Mouse (Mus musculus) gonadal fat pad, adult 2 months (tissue): ENCODE data around the gene Arhgef28. TPM values are rescaled to one million over a fixed set of nuclear protein-coding genes. Genes with fewer than 3 reads are reported as not detected.
"Not testable (repeated sequence)": the region's sequence is repeated elsewhere in the genome, so short reads cannot be mapped to it uniquely, and the experiment has no call there.

ENCODE experiments used
- DNase-seq: peaks from one replicate; pipeline ENCODE4 v3.0.0-alpha.2; 2012; ENCODE audit warnings: low read depth
- polyA plus RNA-seq: library from polyadenylated mRNA; depleted of rRNA; stranded (reverse); fragments of >200 nt; gene quantifications from 2 replicates; pipeline ENCODE4 v1.2.3, GENCODE M21; 2012

Gene Arhgef28
- polyA plus RNA-seq, 1 experiment, result 25.7 TPM

DNA sequence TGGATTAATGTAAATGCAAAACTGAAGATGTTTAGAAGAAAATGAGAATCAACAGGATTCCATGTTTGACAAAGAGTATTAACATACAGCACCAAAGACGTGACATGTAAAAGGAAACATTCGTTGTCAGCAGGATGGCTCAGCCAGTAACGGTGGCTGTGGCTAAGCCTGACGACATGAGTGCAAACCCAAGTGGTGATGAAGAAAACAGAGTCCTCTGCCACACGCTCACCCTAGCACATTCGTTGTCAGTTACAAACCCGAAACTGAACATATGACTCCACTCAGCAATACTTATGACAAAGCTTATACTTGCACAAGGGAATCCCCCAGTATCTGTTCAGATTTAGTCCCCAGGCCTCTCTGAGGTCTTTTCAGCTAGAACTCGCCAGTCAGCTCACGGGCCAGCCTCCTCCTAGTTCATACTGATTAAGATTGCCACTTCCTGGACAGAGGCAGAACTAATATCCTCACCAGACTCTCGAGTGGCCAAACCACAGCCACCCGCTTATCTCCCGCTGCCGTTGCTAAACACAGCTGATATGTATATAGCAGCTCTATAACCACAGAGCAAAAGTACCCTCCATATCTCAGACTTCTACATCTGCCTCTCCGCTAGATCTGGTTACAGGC lies 82.0 kb downstream of the Arhgef28 start:
- no peak for DNase-seq

- no peak for DNase-seq
Observed at GRCm38 (mm10) chr13:98122766-98123165, 83.5 kb downstream of the Arhgef28 start.

- no peak for DNase-seq
Observed at GRCm38 (mm10) chr13:98121993-98122392, 84.2 kb downstream of the Arhgef28 start.

- no peak for DNase-seq
Observed at GRCm38 (mm10) chr13:98121124-98121470, 85.1 kb downstream of the Arhgef28 start.

- no peak for DNase-seq
Observed at GRCm38 (mm10) chr13:98120356-98121123, 85.7 kb downstream of the Arhgef28 start.

- DNase-seq, result no peak
Observed at GRCm38 (mm10) chr13:98118291-98118690, 87.9 kb downstream of the Arhgef28 start.

GRCm38 (mm10) chr13:98117566-98118254 lies 88.5 kb downstream of the Arhgef28 start:
- no peak for DNase-seq

GRCm38 (mm10) chr13:98115650-98116049 lies 90.6 kb downstream of the Arhgef28 start:
- no peak for DNase-seq

DNA sequence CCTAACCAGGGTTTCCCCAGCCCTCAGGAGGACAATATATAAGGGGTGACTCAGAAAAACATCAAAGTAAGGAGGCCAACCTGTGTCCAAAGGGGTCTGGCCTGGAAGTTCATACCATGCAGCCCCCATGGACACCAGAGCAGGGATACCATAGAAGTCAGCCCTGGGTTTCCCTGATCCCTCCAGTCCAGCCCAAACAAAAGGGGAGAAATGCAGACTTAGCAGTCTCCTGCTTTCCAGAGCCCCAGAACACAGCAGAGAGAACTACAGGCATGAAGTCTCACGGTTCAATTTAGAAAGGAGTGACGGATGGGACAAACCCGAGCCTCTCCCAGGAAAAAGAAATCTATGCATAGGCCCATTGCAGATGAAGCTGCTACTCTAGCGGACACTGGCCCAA lies 91.2 kb downstream of the Arhgef28 start:
- DNase-seq, result no peak

GRCm38 (mm10) chr13:98112812-98113503 lies 93.3 kb downstream of the Arhgef28 start:
- DNase-seq, result no peak

DNA sequence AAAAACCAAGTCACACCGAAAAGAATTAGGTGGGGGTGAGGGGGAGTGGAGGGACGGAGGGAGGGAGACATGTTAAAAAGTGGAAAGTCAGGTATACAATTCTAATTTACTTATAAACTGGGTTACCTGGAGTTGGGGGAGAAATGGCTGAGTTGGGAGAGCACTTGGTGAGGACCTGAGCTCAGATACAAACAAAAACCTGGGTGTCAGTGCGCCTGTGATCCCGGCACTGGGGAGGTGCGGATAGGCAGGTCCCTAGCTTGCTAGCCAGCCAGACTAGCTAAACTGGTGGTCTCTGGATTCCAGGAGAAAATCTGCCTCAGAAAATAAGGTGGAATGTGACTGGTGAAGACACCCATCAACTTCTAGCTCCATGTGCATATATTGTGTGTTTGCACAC lies 94.7 kb downstream of the Arhgef28 start:
- no peak for DNase-seq

GRCm38 (mm10) chr13:98111021-98111420 lies 95.2 kb downstream of the Arhgef28 start:
- DNase-seq, result no peak

DNA sequence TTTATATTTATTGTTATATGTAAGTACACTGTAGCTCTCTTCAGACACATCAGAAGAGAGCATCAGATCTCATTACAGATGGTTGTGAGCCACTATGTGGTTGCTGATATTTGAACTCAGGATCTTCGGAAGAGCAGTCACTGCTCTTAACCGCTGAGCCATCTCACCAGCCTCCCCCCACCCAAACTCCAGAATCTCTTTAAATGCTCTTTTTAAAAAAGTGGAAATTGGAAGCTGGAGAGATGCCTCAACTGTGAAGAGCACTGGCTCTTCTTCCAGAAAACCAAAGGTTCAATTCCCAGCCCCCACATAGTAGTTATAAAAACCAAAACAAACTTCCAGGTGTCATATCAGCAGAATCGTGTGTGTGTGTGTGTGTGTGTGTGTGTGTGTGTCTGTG lies 97.8 kb downstream of the Arhgef28 start:
- DNase-seq, result not testable (repeated sequence)

- no peak for DNase-seq
Observed at GRCm38 (mm10) chr13:98107621-98108020, 98.6 kb downstream of the Arhgef28 start.

DNA sequence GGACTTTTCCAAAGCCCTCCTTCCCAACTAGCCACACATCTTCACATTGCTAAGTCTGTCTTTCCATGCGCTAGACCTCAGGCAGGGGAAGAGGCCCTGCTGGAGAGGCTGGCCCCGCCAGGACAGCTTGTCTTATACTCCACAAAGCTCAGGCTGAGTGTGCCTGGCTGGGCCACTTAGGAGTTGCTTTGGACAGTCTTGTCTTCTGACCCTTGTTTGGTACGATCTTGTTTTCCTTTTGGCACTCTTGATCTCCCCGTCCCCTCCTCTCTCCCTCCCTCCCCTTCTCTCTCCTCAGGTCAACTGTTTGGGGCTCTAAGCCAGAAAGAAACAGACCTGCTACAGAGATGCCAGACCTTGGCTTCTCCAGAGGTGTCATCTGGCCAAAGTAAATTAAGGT lies 110.3 kb downstream of the Arhgef28 start:
- no peak for DNase-seq

GRCm38 (mm10) chr13:98094332-98094731 lies 111.9 kb downstream of the Arhgef28 start:
- DNase-seq, result no peak

- DNase-seq, result no peak
Observed at GRCm38 (mm10) chr13:98093483-98093882, 112.8 kb downstream of the Arhgef28 start.

- DNase-seq, result no peak
Observed at GRCm38 (mm10) chr13:98092354-98093002, 113.8 kb downstream of the Arhgef28 start.

- no peak for DNase-seq
Observed at GRCm38 (mm10) chr13:98079640-98080039, 126.6 kb downstream of the Arhgef28 start.

- no peak for DNase-seq
Observed at GRCm38 (mm10) chr13:98078251-98078650, 128.0 kb downstream of the Arhgef28 start.

DNA sequence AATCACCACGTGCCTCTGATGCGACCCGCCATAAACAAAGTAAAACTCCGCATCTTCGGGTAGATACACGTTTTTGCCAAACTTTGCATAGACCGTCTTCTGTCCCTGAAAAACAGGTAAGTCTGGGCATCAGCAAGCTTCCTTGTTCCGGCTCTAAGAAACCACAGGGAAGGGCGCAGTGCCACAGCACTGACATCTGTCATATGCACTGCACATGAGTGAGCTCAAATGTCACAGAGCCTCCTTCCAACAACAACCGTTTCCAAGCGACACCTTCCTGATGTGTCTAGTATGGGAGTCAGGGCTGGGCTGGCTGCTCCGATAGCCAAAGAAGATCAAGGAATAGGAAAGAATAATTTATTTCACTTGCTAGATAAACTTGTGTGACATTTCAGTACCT lies 129.0 kb downstream of the Arhgef28 start:
- no peak for DNase-seq

DNA sequence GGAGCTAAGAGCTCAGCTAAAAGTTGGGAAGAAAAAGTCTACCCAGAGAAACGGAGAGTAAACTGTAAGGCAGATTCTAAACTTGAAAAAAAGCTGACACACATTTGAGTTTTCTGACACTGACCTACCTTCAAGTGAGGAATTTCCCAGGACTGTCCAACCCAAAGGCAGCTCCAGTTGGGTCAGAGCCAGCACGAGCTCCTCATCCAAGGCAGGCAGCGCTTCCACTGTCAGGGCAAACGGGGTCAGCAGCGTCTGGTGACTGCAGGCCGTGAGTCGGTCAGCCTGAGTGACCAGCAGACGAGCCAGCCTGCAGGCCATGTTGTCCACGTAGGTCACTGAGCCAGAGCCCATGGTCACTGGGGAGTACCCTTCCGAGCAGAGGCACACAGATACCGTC lies 131.4 kb downstream of the Arhgef28 start:
- DNase-seq, result no peak
